Mouse (Mus musculus) cerebellum, adult 18-20 months (tissue): Measurements from ENCODE around the gene Krt35.

Source experiments
- DNase-seq, 2 experiments: peaks; one replicate each; pipeline ENCODE4 v3.0.0; 2021

Krt35 gene

DNA sequence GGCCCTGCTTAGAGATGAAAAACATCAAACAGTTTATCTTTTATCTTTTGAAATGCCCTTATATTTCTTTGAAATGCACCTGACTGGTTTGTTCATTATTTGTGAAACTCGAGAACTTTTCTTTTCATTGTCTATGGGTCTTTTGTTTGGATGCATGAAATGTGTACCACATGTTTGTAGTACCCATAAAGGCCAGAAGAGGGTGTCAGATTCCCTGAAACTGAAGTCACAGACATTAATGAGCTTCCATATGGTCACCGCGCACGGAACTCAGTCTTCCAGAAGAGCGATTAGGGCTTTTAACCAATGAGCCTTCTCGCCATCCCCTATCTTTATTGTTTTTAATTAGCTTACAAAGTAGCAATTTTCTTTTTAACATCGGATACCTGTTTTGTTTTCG is 37.2 kb downstream of the Krt35 start:
- no peak for DNase-seq

DNA sequence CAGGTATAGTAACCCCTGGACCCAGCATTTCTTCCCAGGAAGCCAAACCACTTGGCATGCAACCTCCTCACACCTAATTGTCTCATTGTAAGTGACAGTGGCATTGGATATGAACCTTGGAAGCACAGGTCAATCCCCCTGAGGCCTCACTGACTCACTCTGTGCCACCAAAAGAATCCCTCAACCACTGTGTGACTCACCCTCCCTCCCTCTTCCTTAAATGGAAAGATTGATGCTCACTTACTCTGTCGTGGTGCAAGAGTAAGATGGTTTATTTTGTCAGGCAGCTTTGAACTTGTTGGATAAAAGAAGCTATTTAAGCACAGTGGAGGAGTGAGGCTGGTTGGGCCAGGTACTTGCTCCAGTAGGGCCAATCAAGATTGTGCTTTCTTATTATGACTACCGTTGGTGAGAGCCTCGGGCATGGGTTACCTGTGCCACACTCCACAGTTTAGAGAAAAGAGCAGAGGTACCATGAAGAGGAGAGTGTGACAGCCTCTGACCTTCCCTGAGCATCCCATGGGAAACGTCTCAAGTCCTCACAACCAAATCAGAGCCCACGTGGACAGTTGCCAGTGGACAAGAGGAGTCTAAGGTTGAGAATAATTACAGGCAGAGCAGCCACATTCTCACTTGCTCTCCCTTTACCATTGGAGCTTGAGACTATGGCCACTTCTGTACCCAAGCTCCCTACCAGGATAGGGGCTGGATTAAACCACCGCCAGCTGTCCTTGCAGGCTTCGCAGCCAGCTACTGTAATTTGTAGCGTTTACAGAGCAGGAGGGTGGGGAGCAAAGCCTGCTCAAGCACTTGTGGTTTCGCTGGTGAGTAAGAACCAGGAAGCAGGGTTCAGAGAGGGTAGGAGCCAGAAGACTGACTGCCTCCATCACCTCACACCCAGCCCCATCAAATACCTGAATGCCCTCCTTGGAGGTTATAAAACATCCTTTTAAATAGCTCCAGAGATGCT is 40.1 kb downstream of the Krt35 start:
- no peak for DNase-seq

GRCm38 (mm10) chr11:100050451-100050850 is 45.6 kb downstream of the Krt35 start, which contains the start of gene Krt31:
Gene Krt31 (minus strand): TSS chr11:100050551.
- DNase-seq, result no peak

- no peak for DNase-seq
Observed at GRCm38 (mm10) chr11:100047193-100047592, 48.8 kb downstream of the Krt35 start.

DNA sequence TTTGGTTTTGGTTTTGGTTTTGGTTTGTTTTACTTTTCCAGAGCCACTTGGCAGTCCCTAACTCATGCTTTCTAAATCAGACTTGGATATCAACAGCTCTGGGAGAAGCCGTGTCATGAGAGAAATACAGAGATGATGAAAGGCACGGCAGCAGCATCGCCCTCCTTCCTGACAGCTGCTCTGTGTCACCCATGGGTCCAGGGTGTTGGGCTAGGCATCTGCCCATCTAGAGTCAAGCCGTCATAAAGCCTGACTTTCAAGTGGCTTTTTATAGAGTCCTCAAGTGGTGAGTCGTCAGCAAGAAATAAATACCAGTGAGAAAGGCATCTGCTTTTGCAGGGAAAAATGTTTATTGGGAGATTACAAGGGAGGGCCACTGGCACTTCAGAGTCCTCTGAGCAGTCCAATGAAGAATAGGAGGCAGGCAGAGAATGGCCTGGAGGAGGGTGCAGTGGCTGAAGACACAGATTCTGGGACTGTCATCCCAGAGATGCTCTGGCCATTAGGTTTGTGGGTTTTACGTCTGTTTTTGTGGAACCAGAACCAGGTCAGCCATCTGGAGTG is 49.7 kb downstream of the Krt35 start:
- no peak for DNase-seq
